Mouse (Mus musculus): ENCODE data around the gene Fam163b. TPM values are rescaled to one million over a fixed set of nuclear protein-coding genes. Genes with fewer than 3 reads are reported as not detected.

Fam163b gene
- polyA plus RNA-seq (2015; fragmentation: Nextera tagmentation; extraction: Ambion mirVana): 10.1 and 10.3 TPM in 2 replicates

GRCm38 (mm10) chr2:27141950-27142693, at the start of gene Fam163b:
Fam163b (minus strand) TSS chr2:27142491.
- peak within 1 kb of the TSS; percentile 44 for H3K9ac ChIP-seq (replicated peaks)
- H3K4me2 ChIP-seq: peak within 1 kb of the TSS; percentile 81
- H3K27ac ChIP-seq (replicated peaks): no peak within 1 kb of the TSS
- H3K27me3 ChIP-seq (replicated peaks): peaks cover 33% of the 10 kb centered on the region
- H3K4me3 ChIP-seq (replicated peaks): peak within 1 kb of the TSS; percentile 55
- no peaks in the 10 kb centered on the region for H3K9me3 ChIP-seq (replicated peaks)
- H3K4me1 ChIP-seq: peaks cover 25% of the 10 kb centered on the region
- peak; percentile 85 for ATAC-seq (ENCODE audit: low FRiP score)
- WGBS: 1% methylated on average over 32 of the region's 62 CpGs
- no peaks in the 10 kb centered on the region for H3K36me3 ChIP-seq

- 58% methylated on average over 4 of the region's 4 CpGs for WGBS
- H3K4me3 ChIP-seq (replicated peaks): no peak overlapping the region
- no peaks in the 10 kb centered on the region for H3K27me3 ChIP-seq (replicated peaks)
- H3K36me3 ChIP-seq: no peaks in the 10 kb centered on the region
- no peaks in the 10 kb centered on the region for H3K9me3 ChIP-seq (replicated peaks)
- H3K27ac ChIP-seq (replicated peaks): no peak overlapping the region
- no peaks in the 10 kb centered on the region for H3K4me1 ChIP-seq
- no peak for ATAC-seq (ENCODE audit: low FRiP score)
- no peak overlapping the region for H3K9ac ChIP-seq (replicated peaks)
- H3K4me2 ChIP-seq: no peak overlapping the region
These were observed 47.7 kb upstream of the Fam163b start for GRCm38 (mm10) chr2:27189994-27190393.

- Histone ChIP-seq H3K27me3 (replicated peaks) (no peaks in the 10 kb centered on the region), H3K9me3 (replicated peaks) (no peaks in the 10 kb centered on the region), H3K36me3 (no peaks in the 10 kb centered on the region), H3K4me1 (peaks cover 13% of the 10 kb centered on the region), H3K27ac (replicated peaks) (no peak overlapping the region), H3K4me3 (replicated peaks) (no peak overlapping the region), H3K4me2 (no peak overlapping the region), H3K9ac (replicated peaks) (no peak overlapping the region)
- 91% methylated on average over 6 of the region's 6 CpGs for WGBS
- no peak for ATAC-seq (ENCODE audit: low FRiP score)
These were observed 45.2 kb upstream of the Fam163b start for GRCm38 (mm10) chr2:27187531-27187930.

DNA sequence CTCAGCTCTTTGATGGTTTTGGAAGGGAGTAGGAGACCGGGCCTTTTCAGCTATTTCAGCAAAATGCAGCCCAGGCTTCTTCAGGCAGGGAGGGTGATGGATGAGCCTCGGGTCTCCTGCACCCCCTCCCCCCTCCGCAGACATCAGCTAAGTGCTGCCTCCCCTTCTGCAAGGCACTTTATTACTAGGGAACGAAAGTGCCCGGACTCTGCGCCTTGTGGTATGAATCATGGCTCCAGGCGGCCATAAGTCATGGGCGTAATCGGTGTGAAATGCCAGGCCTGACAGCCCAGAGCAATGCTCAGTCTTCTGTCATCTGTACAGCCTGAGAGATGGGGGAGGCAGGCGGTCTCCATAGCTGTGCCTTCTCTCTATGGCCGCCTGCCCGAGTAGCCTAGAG, 41.4 kb upstream of the Fam163b start:
- H3K4me2 ChIP-seq: no peak overlapping the region
- WGBS: 34% methylated on average over 12 of the region's 12 CpGs
- peak overlapping the region; percentile 48; the same call in 1 of the 2 replicates for H3K27ac ChIP-seq (replicated peaks)
- H3K9ac ChIP-seq (replicated peaks): no peak overlapping the region
- H3K36me3 ChIP-seq: no peaks in the 10 kb centered on the region
- H3K27me3 ChIP-seq (replicated peaks): no peaks in the 10 kb centered on the region
- H3K4me1 ChIP-seq: peaks cover 19% of the 10 kb centered on the region
- H3K9me3 ChIP-seq (replicated peaks): no peaks in the 10 kb centered on the region
- peak; percentile 86 for ATAC-seq (ENCODE audit: low FRiP score)
- no peak overlapping the region for H3K4me3 ChIP-seq (replicated peaks)

GRCm38 (mm10) chr2:27181907-27182306, 39.6 kb upstream of the Fam163b start:
- no peak for ATAC-seq (ENCODE audit: low FRiP score)
- Histone ChIP-seq H3K27ac (replicated peaks) (0 out of 2 replicates have a peak overlapping the region, but pooled peaks have one; percentile 11), H3K36me3 (no peaks in the 10 kb centered on the region), H3K4me3 (replicated peaks) (no peak overlapping the region), H3K9ac (replicated peaks) (no peak overlapping the region), H3K27me3 (replicated peaks) (no peaks in the 10 kb centered on the region), H3K4me2 (no peak overlapping the region), H3K4me1 (peaks cover 19% of the 10 kb centered on the region), H3K9me3 (replicated peaks) (no peaks in the 10 kb centered on the region)
- WGBS: 72% methylated on average over 4 of the region's 4 CpGs

- Histone ChIP-seq H3K9me3 (replicated peaks) (no peaks in the 10 kb centered on the region), H3K27me3 (replicated peaks) (no peaks in the 10 kb centered on the region), H3K4me3 (replicated peaks) (no peak overlapping the region), H3K9ac (replicated peaks) (no peak overlapping the region), H3K4me1 (peaks cover 26% of the 10 kb centered on the region), H3K4me2 (no peak overlapping the region), H3K27ac (replicated peaks) (no peak overlapping the region), H3K36me3 (no peaks in the 10 kb centered on the region)
- ATAC-seq (ENCODE audit: low FRiP score): no peak
- 86% methylated on average over 8 of the region's 8 CpGs for WGBS
These were observed 36.8 kb upstream of the Fam163b start for GRCm38 (mm10) chr2:27179101-27179500.

GRCm38 (mm10) chr2:27175696-27176267, 33.5 kb upstream of the Fam163b start:
- no peak overlapping the region for H3K27ac ChIP-seq (replicated peaks)
- no peak for ATAC-seq (ENCODE audit: low FRiP score)
- no peaks in the 10 kb centered on the region for H3K36me3 ChIP-seq
- no peak overlapping the region for H3K9ac ChIP-seq (replicated peaks)
- no peaks in the 10 kb centered on the region for H3K9me3 ChIP-seq (replicated peaks)
- H3K4me1 ChIP-seq: peaks cover 7% of the 10 kb centered on the region; the same call in 1 of the 2 replicates
- 78% methylated on average over 10 of the region's 10 CpGs for WGBS
- H3K4me2 ChIP-seq: no peak overlapping the region
- no peak overlapping the region for H3K4me3 ChIP-seq (replicated peaks)
- H3K27me3 ChIP-seq (replicated peaks): no peaks in the 10 kb centered on the region

DNA sequence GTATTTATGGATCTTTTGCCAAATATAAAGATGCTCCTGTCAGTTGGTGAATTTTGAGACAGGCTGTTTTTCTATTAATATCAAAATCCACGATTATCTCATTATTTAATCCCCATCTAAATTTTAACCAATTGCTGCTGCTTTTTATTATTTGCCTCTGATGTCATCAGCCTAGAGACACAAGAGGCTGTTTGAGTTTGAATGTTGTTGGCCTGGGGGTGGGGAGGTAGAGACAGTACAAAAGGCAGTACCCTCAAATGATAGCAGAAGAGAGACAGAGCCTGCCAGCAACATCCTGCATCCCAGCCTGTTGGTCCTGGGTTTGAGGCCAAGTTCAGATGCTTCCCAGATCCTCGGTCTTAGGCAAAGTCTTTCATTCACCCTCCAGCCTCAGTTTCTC, 32.0 kb upstream of the Fam163b start:
- no peak for ATAC-seq (ENCODE audit: low FRiP score)
- 81% methylated on average over 2 of the region's 2 CpGs for WGBS
- no peak overlapping the region for H3K9ac ChIP-seq (replicated peaks)
- H3K4me3 ChIP-seq (replicated peaks): no peak overlapping the region
- no peaks in the 10 kb centered on the region for H3K36me3 ChIP-seq
- H3K4me2 ChIP-seq: no peak overlapping the region
- no peaks in the 10 kb centered on the region for H3K27me3 ChIP-seq (replicated peaks)
- H3K27ac ChIP-seq (replicated peaks): no peak overlapping the region
- H3K9me3 ChIP-seq (replicated peaks): no peaks in the 10 kb centered on the region
- H3K4me1 ChIP-seq: peaks cover 7% of the 10 kb centered on the region; the same call in 1 of the 2 replicates

GRCm38 (mm10) chr2:27166999-27167398, 24.7 kb upstream of the Fam163b start:
- Histone ChIP-seq H3K27me3 (replicated peaks) (no peaks in the 10 kb centered on the region), H3K4me1 (no peaks in the 10 kb centered on the region), H3K9me3 (replicated peaks) (no peaks in the 10 kb centered on the region), H3K4me3 (replicated peaks) (no peak overlapping the region), H3K4me2 (no peak overlapping the region), H3K27ac (replicated peaks) (no peak overlapping the region), H3K36me3 (no peaks in the 10 kb centered on the region), H3K9ac (replicated peaks) (no peak overlapping the region)
- ATAC-seq (ENCODE audit: low FRiP score): no peak
- WGBS: 36% methylated on average over 2 of the region's 2 CpGs

GRCm38 (mm10) chr2:27166074-27166473, 23.8 kb upstream of the Fam163b start:
- Histone ChIP-seq H3K9ac (replicated peaks) (no peak overlapping the region), H3K27me3 (replicated peaks) (no peaks in the 10 kb centered on the region), H3K4me2 (no peak overlapping the region), H3K9me3 (replicated peaks) (no peaks in the 10 kb centered on the region), H3K4me1 (no peaks in the 10 kb centered on the region), H3K4me3 (replicated peaks) (no peak overlapping the region), H3K27ac (replicated peaks) (no peak overlapping the region), H3K36me3 (no peaks in the 10 kb centered on the region)
- no peak for ATAC-seq (ENCODE audit: low FRiP score)
- WGBS: 86% methylated on average over 2 of the region's 2 CpGs

DNA sequence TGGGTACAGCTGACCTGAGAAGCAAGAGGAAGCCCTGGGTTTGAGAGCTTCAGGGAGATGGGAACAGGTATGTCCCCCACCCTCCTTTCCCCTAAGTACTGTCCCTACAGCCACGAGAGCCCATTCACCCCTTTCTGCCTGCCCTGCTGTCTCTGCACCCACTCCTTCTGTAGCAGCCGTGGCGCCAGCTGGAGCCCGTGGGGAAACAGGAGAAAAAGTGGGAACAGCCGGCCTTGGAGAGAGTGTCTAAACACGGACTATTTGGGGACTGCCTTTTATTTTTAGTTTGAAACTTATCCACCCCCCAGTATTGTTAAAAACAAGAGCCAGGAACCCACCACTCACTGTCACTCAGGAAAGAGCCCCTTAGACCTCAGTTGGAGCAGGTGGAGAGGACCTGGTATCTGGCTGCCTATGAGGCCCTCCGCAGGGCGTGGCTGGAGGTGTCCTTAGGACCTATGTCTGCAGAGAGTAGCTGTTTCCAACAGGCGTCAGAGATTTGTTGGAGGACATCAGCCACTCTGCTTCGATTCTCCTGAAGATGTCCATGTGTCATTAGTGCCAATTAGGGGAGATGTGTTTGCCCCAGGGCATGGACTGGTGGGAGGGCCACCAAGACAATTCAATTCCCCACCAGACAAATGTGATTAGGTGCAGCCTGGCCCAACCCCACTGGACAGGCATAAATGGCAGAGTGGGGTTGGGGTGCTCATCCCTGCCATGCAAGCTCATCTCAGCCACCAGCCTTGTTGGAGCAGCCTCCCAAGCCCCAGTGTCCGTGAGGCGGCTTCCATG, 22.7 kb upstream of the Fam163b start, which contains the start of gene Dbh:
Gene Dbh (plus strand): TSS at position 438 of the 795 bp plus-strand sequence.
- Histone ChIP-seq H3K9me3 (replicated peaks) (no peaks in the 10 kb centered on the region), H3K27ac (replicated peaks) (no peak within 1 kb of the TSS), H3K4me1 (no peaks in the 10 kb centered on the region), H3K4me2 (no peak within 1 kb of the TSS), H3K36me3 (no peaks in the 10 kb centered on the region), H3K9ac (replicated peaks) (no peak within 1 kb of the TSS), H3K27me3 (replicated peaks) (no peaks in the 10 kb centered on the region), H3K4me3 (replicated peaks) (no peak within 1 kb of the TSS)
- 83% methylated on average over 12 of the region's 12 CpGs for WGBS
- ATAC-seq (ENCODE audit: low FRiP score): no peak

Measured in neural tube, embryonic 15.5 days (tissue).